Mouse (Mus musculus): ENCODE measurements around the gene Tcte3.

DNA sequence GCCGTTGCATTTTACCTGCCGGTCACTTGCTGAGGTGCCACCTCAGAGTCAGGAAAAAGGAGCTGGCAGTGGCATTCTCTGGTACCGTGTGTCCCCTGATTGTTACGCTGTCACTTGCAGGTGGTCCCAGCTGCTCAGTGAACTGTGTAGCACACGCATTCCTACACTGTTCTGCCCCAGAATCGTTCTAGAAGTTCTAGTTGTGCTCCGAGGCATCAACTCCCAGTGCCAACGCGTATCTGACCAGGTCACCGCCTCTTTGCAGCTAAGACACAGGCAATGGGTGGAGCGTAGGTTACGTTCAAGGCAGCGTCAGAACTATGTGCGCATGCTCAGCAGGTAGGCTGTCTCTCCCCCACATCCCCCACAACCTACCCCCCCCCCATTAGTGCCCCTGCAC is 18.4 kb upstream of the Tcte3 start:
- TF ChIP-seq CTCF (IDR thresholded peaks at IDR 0.05; ENCODE audit: control insufficient read depth, insufficient read depth, insufficient read length) = no peak
- TF ChIP-seq MYOG (IDR thresholded peaks at IDR 0.05; ENCODE audit: control insufficient read depth, extremely low read depth, insufficient read length) = no peak
- TF ChIP-seq MAX (IDR thresholded peaks at IDR 0.05) = no peak
- no peak for TF ChIP-seq FOSL1 (IDR thresholded peaks at IDR 0.05; ENCODE audit: insufficient read depth, low read length, poor library complexity, severe bottlenecking)
- no peak for TF ChIP-seq MYOD1 (IDR thresholded peaks at IDR 0.05; ENCODE audit: control insufficient read depth, insufficient read length, low read depth)

All from C2C12 (cell line).